Mouse (Mus musculus) liver, adult 2 months (tissue): ENCODE measurements at regions not wholly inside any gene's neighbourhood (a gene's known extent, or its start where the extent isn't known, plus 50 kb on each side); places are given as distances from the start of the nearest gene placed in this dataset.

ENCODE experiments used
- CTCF ChIP-seq: fragments of 200-500 bp; IDR thresholded peaks from 2 replicates; pipeline ENCODE4 v1.5.1; 2011; ENCODE audit warnings: low read depth, low read length, control low read depth
- POLR2A ChIP-seq: fragments of 200-500 bp; IDR thresholded peaks from 2 replicates; pipeline ENCODE4 v1.6.1; 2011; ENCODE audit warnings: low read length, control low read depth; ENCODE audit not compliant: insufficient read depth; ENCODE audit errors: extremely low read depth

- TF ChIP-seq POLR2A (no peak), CTCF (no peak)
Measured at GRCm38 (mm10) chr4:8919366-8919984, 680.6 kb upstream of the Car8 start.
